Mouse (Mus musculus) heart, embryonic 14.5 days (tissue): ENCODE measurements around the gene Ankfy1. TPM values are rescaled to one million over a fixed set of nuclear protein-coding genes. Genes with fewer than 3 reads are reported as not detected.

ENCODE experiments used
- ATAC-seq: fragments of 200-750 bp; cut with Nextera tagmentation; 2 replicates; pipeline ENCODE4 v1.8.0; 2017; ENCODE audit warnings: low read depth, moderate TSS enrichment; ENCODE audit not compliant: insufficient number of reproducible peaks, insufficient read depth, low FRiP score
- H3K27ac ChIP-seq, 2 experiments: fragments of 200-500 bp in 1 of 2; fragments of 300-500 bp in 1 of 2; sonication (generic) in 1 of 2; replicated peaks in 1 of 2; 2 replicates each; pipeline ENCODE4 v1.5.1; 2012 to 2014; ENCODE audit warnings: low read depth in 2 of 2, low read length in 2 of 2, control low read depth in 1 of 2, mild to moderate bottlenecking in 1 of 2, mixed read lengths in 1 of 2; ENCODE audit not compliant: control insufficient read depth in 1 of 2, insufficient read depth in 1 of 2
- H3K27me3 ChIP-seq: fragments of 300-500 bp; sonication (generic); 2 replicates; pipeline ENCODE4 v1.6.1; 2014; ENCODE audit warnings: mild to moderate bottlenecking, low read length, control low read depth; ENCODE audit not compliant: control insufficient read depth, insufficient read depth
- H3K36me3 ChIP-seq: fragments of 300-500 bp; sonication (generic); 2 replicates; pipeline ENCODE4 v1.6.1; 2014; ENCODE audit warnings: mild to moderate bottlenecking, control low read depth, low read length, mixed read lengths; ENCODE audit not compliant: control insufficient read depth, insufficient read depth
- H3K4me1 ChIP-seq, 2 experiments: fragments of 200-500 bp in 1 of 2; fragments of 300-500 bp in 1 of 2; sonication (generic) in 1 of 2; 2 replicates each; pipeline ENCODE4 v1.6.1; 2012 to 2014; ENCODE audit warnings: low read length in 2 of 2, control low read depth in 1 of 2, mixed read lengths in 1 of 2; ENCODE audit not compliant: control insufficient read depth in 2 of 2, insufficient read depth in 2 of 2
- H3K4me2 ChIP-seq: fragments of 300-500 bp; sonication (generic); 2 replicates; pipeline ENCODE4 v1.6.1; 2014; ENCODE audit warnings: mild to moderate bottlenecking, low read length
- H3K4me3 ChIP-seq, 2 experiments: fragments of 200-500 bp in 1 of 2; fragments of 300-500 bp in 1 of 2; sonication (generic) in 1 of 2; 2 replicates each; pipeline ENCODE4 v1.5.1; 2012 to 2014; ENCODE audit warnings: low read length in 2 of 2, mild to moderate bottlenecking in 2 of 2, control low read depth in 1 of 2, low read depth in 1 of 2, moderate library complexity in 1 of 2; ENCODE audit not compliant: control insufficient read depth in 1 of 2, insufficient read depth in 1 of 2
- H3K9ac ChIP-seq: fragments of 300-500 bp; sonication (generic); 2 replicates; pipeline ENCODE4 v1.6.1; 2014; ENCODE audit warnings: mild to moderate bottlenecking, low read length
- H3K9me3 ChIP-seq: fragments of 300-500 bp; sonication (generic); 2 replicates; pipeline ENCODE4 v1.6.1; 2016; ENCODE audit warnings: low read length, control low read depth; ENCODE audit not compliant: control insufficient read depth
- WGBS: fragments of 180-500 bp; shearing (Covaris S2); extraction: QIAGEN DNeasy Blood & Tissue Kit; methylation state at CpG from one replicate; pipeline ENCODE4 v1.1.7; 2014; 5-methylcytosine and 5-hydroxymethylcytosine counted together
- polyA plus RNA-seq: library from polyadenylated mRNA; unstranded; fragments of >200 nt; fragmentation: Nextera tagmentation; extraction: Ambion mirVana; gene quantifications from 2 replicates; pipeline ENCODE4 v1.2.1, GENCODE M21; 2014

Gene Ankfy1
- polyA plus RNA-seq, 1 experiment from 2014 or later: 25.6 TPM

- Histone ChIP-seq H3K9ac (peak overlapping the region; percentile 88), H3K9me3 (no peaks in the 10 kb centered on the region), H3K4me1 (peaks cover 2 to 11% of the 10 kb centered on the region in 2 experiments; a peak in 3 of 4 replicates), H3K4me3 (peak overlapping the region; percentile 82 to 86), H3K4me2 (peak overlapping the region; percentile 91), H3K27me3 (no peaks in the 10 kb centered on the region), H3K27ac (peak overlapping the region; percentile 83 to 86), H3K36me3 (0 out of 2 replicates have a peak, but pooled peaks cover 3% of the 10 kb centered on the region)
- WGBS: 17% methylated on average over 14 of the region's 14 CpGs
- ATAC-seq: 0 out of 2 replicates have a peak, but pooled peaks have one; percentile 6
These were observed 105.3 kb downstream of the Ankfy1 start for GRCm38 (mm10) chr11:72795149-72795454.

- peak within 1 kb of the TSS; percentile 86 for H3K4me3 ChIP-seq
- peaks cover 2 to 11% of the 10 kb centered on the region in 2 experiments; a peak in 3 of 4 replicates for H3K4me1 ChIP-seq
- H3K4me2 ChIP-seq: peak within 1 kb of the TSS; percentile 91
- 0 out of 2 replicates have a peak, but pooled peaks cover 3% of the 10 kb centered on the region for H3K36me3 ChIP-seq
- no peaks in the 10 kb centered on the region for H3K27me3 ChIP-seq
- H3K9ac ChIP-seq: peak within 1 kb of the TSS; percentile 88
- no peaks in the 10 kb centered on the region for H3K9me3 ChIP-seq
- WGBS: under 1% methylated on average over 69 of the region's 69 CpGs
- ATAC-seq: peak; percentile 91
- H3K27ac ChIP-seq: peak within 1 kb of the TSS; percentile 83 to 86
These were observed 105.9 kb downstream of the Ankfy1 start, which contains the start of the genes Cyb5d2 and Zzef1 for GRCm38 (mm10) chr11:72795455-72796295. Gene Cyb5d2, minus strand, starts transcription at chr11:72796142. Gene Zzef1, plus strand, starts transcription at chr11:72796226.

GRCm38 (mm10) chr11:72796296-72796687, 106.5 kb downstream of the Ankfy1 start:
- Histone ChIP-seq H3K36me3 (0 out of 2 replicates have a peak, but pooled peaks cover 3% of the 10 kb centered on the region), H3K4me3 (peak overlapping the region; percentile 86), H3K27me3 (no peaks in the 10 kb centered on the region), H3K4me2 (peak overlapping the region; percentile 88), H3K4me1 (peaks cover 2 to 11% of the 10 kb centered on the region in 2 experiments; a peak in 3 of 4 replicates), H3K27ac (peak overlapping the region; percentile 3 to 86; a peak in 3 of 4 replicates), H3K9me3 (no peaks in the 10 kb centered on the region), H3K9ac (peak overlapping the region; percentile 88)
- under 1% methylated on average over 40 of the region's 42 CpGs for WGBS
- ATAC-seq: peak; percentile 20

GRCm38 (mm10) chr11:72796773-72797338, 107.0 kb downstream of the Ankfy1 start:
- peak overlapping the region; percentile 88 for H3K4me2 ChIP-seq
- WGBS: 10% methylated on average over 10 of the region's 10 CpGs
- peaks cover 2 to 11% of the 10 kb centered on the region in 2 experiments; a peak in 3 of 4 replicates for H3K4me1 ChIP-seq
- no peaks in the 10 kb centered on the region for H3K27me3 ChIP-seq
- H3K9ac ChIP-seq: peak overlapping the region; percentile 88
- no peaks in the 10 kb centered on the region for H3K9me3 ChIP-seq
- no peak for ATAC-seq
- 0 out of 2 replicates have a peak, but pooled peaks cover 3% of the 10 kb centered on the region for H3K36me3 ChIP-seq
- peak overlapping the region in 1 of 2 experiments; percentile 3; a peak in 1 of 4 replicates for H3K27ac ChIP-seq
- H3K4me3 ChIP-seq: peak overlapping the region; percentile 86

- Histone ChIP-seq H3K4me2 (no peak overlapping the region), H3K36me3 (0 out of 2 replicates have a peak, but pooled peaks cover 3% of the 10 kb centered on the region), H3K27ac (no peak overlapping the region), H3K4me1 (peaks cover 2 to 14% of the 10 kb centered on the region in 2 experiments; a peak in 3 of 4 replicates), H3K4me3 (no peak overlapping the region), H3K9ac (no peak overlapping the region), H3K9me3 (no peaks in the 10 kb centered on the region), H3K27me3 (no peaks in the 10 kb centered on the region)
- no peak for ATAC-seq
These were observed 108.3 kb downstream of the Ankfy1 start for GRCm38 (mm10) chr11:72798112-72798511.

GRCm38 (mm10) chr11:72801182-72801581, 111.4 kb downstream of the Ankfy1 start:
- H3K9me3 ChIP-seq: no peaks in the 10 kb centered on the region
- no peak for ATAC-seq
- no peak overlapping the region for H3K4me2 ChIP-seq
- H3K9ac ChIP-seq: no peak overlapping the region
- H3K4me1 ChIP-seq: peaks cover 7 to 33% of the 10 kb centered on the region in 2 experiments; a peak in 3 of 4 replicates
- peaks cover 3% of the 10 kb centered on the region; the same call in 1 of the 2 replicates for H3K36me3 ChIP-seq
- H3K4me3 ChIP-seq: no peak overlapping the region
- no peaks in the 10 kb centered on the region for H3K27me3 ChIP-seq
- H3K27ac ChIP-seq: no peak overlapping the region

GRCm38 (mm10) chr11:72803038-72803437, 113.2 kb downstream of the Ankfy1 start:
- H3K4me1 ChIP-seq: peaks cover 5 to 26% of the 10 kb centered on the region in 2 experiments; a peak in 3 of 4 replicates
- peaks cover 3% of the 10 kb centered on the region; the same call in 1 of the 2 replicates for H3K36me3 ChIP-seq

More at GRCm38 (mm10) chr11:72803038-72803437, 113.2 kb downstream of the Ankfy1 start:
- Histone ChIP-seq H3K27me3 (no peaks in the 10 kb centered on the region), H3K4me2 (no peak overlapping the region), H3K4me3 (no peak overlapping the region), H3K27ac (peak overlapping the region; percentile 34 to 45; a peak in 1 of 4 replicates), H3K9ac (no peak overlapping the region), H3K9me3 (no peaks in the 10 kb centered on the region)
- no peak for ATAC-seq
- WGBS: 42% methylated on average over 3 of the region's 3 CpGs
